Mouse (Mus musculus): Measurements from ENCODE around the gene Smarcd1. TPM values are rescaled to one million over a fixed set of nuclear protein-coding genes. Genes with fewer than 3 reads are reported as not detected.

Smarcd1 gene
- 100 to 1,000 TPM; 126 to 129 TPM for total RNA-seq (2021)

DNA sequence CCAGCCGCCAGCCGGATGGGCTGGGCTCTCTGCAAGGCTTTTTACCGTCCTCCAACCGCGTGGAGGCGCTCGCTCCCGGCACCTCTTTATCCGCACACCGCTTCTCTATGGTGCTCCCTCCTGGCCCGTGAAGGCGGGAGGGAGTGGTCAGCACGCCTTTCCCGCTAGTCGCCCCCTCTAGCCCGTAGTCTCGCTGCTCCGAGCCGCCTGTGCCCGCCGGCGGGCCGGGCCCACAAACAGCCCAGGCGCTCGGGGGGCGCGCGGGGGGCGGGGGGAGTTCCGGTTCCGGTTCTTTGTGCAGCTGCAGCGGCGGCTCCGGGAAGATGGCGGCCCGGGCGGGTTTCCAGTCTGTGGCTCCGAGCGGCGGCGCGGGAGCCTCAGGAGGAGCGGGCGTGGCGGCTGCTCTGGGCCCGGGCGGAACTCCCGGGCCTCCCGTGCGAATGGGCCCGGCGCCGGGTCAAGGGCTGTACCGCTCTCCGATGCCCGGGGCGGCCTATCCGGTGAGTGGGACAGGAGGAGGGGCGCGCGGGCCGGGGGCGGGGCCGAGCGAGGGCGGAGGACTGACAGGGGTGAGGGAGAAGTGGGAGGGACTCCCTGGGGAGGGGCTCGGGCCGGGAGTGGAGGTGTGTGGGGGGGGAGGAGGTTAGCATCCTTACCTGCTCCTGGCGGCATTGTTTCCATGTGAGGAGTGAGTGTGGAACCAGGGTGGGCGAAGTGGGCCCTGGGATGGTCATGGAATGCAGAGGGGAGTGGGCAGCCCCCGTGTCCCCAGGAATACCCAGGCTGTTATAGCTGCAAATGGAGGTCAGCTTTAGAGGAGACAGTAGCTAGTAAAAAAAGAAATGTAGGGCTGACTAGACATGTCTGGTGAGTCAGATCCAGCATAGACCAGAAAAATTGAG is at the start of gene Smarcd1:
TSS of gene Smarcd1 (plus strand) at position 131 of the 902 bp plus-strand sequence.
- peak; percentile 95 to 96 for DNase-seq (ENCODE audit: extremely low spot score in 1 of 2, low spot score in 2 of 2)
- intact Hi-C loops (cut with DNase I), result no loop called here

GRCm38 (mm10) chr15:99653291-99653690 is 48.6 kb upstream of the Smarcd1 start:
- no peak for DNase-seq (ENCODE audit: extremely low spot score in 1 of 2, low spot score in 2 of 2)
- intact Hi-C loops (cut with DNase I), result no loop called here

DNA sequence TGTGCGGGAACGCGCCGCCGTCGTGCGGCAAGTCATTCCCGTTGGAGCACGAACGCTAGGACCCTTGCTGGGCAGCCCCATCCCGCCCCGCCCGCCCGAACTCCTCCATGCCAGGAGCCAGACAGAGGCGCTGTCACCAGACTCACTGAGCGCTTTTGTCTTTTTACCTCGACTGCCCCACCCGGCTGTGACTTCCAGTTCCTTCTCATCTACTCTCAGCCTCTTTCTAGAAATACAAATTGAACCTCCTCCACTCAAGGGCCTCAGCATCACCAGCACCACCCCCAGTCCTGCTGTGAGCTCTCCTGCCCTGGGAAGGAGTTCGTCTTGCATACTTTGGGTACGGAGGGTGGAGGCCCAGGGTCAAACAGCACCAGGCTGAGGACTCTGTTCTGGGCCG is 48.1 kb upstream of the Smarcd1 start:
- intact Hi-C loops (cut with DNase I), result no loop called here
- DNase-seq (ENCODE audit: extremely low spot score in 1 of 2, low spot score in 2 of 2), result no peak

GRCm38 (mm10) chr15:99655956-99656355 is 46.0 kb upstream of the Smarcd1 start:
- intact Hi-C loops (cut with DNase I), result no loop called here
- no peak for DNase-seq (ENCODE audit: extremely low spot score in 1 of 2, low spot score in 2 of 2)

DNA sequence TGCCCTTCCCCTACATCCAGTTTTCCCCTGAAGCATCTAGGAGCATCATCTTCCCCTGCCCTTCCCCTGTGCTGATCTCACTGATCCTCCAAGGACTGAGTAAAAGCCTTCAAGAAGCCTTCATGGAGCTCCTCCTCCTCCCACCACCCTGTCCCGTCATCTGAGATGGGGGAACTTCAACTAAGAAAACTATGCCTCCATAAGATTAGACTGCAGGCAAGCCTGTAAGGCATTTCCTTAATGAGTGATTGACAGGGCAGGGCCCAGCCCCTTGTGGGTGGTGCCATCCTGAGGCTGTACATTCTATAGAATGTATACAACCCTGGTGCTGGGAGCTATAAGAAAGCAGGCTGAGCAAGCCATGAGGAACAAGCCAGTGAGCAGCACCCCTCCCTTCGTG is 43.5 kb upstream of the Smarcd1 start:
- intact Hi-C loops (cut with DNase I), result no loop called here

DNA sequence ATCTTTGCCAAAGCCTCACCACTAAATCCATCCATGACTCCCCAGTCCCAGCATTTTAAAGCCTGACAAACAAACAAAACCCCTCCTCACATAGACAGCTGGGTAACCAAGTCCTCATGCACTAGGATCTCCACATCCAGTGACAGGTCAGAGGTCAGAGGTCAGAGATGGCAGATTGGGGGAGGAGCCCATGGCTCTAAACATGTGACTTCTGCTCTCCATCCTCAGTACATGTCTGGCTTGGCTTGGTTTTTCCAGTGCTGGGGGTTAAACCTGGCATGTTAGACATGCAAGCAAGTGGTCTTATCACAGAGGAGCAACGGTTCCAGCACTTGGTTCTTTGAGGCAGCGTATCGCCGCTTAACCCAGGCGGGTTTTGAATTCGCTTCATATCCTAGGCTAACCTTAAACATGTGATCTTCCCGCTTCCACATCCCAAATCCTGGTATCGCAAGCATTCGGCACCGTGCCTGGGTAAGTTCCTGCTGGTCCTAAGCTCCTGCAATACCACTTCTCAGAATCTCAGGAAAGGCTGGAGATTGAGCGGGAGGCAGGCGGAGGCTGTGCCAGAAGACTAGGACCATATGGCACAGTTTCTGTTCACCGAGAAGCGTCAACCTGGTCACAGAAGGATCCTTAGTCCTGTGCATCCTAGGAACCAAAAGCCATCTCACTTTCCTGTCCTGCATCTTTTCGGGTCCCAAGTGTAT is 40.7 kb upstream of the Smarcd1 start:
- intact Hi-C loops (cut with DNase I), result no loop called here
- DNase-seq (ENCODE audit: extremely low spot score in 1 of 2, low spot score in 2 of 2), result no peak

More for the DNA sequence above, 43.5 kb upstream of the Smarcd1 start:
- no peak for DNase-seq (ENCODE audit: extremely low spot score in 1 of 2, low spot score in 2 of 2)

- intact Hi-C loops (cut with DNase I), result no loop called here
- no peak for DNase-seq (ENCODE audit: extremely low spot score in 1 of 2, low spot score in 2 of 2)
Measured at GRCm38 (mm10) chr15:99662371-99662770, 39.6 kb upstream of the Smarcd1 start.

DNA sequence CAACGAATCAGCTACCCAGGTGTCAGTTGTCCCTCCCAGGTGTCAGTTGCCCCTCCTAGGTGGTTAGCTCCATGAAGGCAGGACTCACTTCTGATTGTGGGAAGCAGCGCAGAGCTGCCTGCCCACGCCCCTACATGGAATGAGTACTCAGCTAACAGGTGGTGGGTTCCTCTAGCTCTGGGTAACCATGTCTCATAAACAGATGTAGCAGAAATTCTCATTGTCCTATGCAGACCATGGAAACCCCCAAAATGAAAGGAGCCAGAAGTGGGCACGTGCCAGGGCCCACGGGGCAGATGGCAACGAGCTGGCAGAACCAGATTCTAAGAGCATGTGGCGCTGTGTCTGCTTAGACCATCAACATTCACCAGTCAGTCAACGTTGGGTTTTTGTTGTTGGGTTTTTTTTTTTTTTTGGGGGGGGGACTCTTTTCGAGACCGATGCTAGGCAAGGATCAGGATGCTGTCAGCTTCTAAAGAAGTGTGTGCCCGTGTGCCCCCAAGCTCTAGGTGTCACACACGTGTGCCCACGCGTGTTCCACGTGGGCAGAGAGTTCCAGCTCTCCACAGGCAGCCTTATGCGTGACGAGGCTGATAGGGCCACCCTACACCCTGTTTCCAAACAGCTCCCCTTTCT is 37.8 kb upstream of the Smarcd1 start:
- peak in 1 of 2 experiments; percentile 47 for DNase-seq (ENCODE audit: extremely low spot score in 1 of 2, low spot score in 2 of 2)
- intact Hi-C loops (cut with DNase I), result no loop called here

DNA sequence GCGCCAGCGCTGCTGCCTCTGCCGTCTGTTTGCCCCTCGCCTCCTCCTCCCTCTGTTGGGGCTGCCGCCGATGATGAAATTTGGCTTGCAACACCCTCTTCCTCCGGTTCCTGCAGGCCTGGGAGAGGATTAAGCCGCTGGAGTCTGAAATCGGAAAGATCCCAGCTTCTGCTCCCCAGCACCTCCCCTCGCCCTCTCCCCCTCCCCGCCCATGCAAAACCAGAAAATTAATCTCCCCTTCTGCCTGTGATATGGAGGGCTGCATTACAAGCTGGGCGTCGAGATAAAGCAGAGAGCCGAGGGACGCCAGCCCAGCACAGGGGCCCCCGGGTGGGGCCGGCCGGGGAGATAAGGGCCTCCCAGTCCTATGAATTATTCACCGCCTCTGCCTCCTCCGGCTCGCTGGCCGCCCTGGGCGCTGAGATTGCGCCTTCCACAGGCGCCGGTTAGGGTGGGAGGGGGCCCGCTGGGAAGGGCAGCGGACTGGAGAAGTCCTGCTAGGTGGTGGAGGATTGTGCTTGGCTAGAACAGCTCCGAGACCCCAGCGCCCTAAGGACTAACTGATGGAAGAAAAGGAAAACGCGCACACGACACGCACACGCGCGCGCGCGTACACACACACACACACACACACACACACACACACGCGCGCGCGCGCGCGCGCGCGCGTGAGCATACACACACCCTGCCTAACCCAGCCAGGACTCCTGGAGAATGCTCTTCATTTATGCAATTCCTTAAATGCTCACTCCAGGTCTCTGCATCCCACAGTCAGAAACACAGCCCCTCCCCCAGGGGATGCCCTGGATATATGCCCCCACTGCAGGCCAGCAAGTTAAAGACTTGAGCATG is 37.1 kb upstream of the Smarcd1 start:
- peak in 1 of 2 experiments; percentile 77 for DNase-seq (ENCODE audit: extremely low spot score in 1 of 2, low spot score in 2 of 2)
- intact Hi-C loops (cut with DNase I), result no loop called here

DNA sequence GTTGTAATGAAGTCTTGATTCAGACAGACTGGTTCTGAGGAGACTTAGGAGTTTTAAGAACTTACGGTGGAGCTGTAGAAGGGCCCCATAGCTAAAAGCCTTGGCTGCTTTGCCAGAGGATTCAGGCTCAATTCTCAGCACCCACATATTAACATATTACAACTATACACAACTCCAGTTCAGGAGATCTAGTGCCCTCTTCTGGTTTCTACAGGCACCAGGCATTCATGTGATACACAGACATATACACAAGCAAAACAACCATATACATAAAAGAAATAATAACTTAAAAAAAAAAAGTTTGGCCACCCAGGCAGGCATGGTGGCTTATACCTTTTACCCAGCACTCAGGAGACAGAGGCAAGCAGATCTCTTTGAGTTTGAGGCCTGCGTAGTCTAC is 34.4 kb upstream of the Smarcd1 start:
- intact Hi-C loops (cut with DNase I), result no loop called here
- no peak for DNase-seq (ENCODE audit: extremely low spot score in 1 of 2, low spot score in 2 of 2)

DNA sequence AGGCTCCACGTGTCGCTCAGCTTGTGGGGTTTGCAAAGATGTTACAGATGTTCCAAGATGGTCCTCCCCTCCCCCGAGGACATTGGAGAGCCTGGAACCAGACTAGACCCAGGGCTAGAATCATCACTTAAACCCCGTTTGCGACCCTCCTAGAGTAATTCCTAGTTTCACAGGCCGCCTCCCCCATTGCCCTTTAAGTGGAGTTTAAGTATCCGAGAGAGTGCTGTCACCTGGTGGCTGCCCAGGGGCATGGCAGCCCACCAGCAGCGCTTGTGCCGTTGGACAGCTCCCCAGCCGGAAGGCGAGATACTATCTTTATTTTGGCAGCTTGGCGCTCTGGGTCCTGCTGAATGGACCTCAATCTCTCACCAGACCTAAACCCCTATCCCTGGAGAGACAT is 33.0 kb upstream of the Smarcd1 start:
- intact Hi-C loops (cut with DNase I), result loop anchor here (1.0 kb wide), 1 partner anchor 73 kb away; no protein-coding TSS in a partner anchor
- DNase-seq (ENCODE audit: extremely low spot score in 1 of 2, low spot score in 2 of 2), result peak; percentile 73 to 86

DNA sequence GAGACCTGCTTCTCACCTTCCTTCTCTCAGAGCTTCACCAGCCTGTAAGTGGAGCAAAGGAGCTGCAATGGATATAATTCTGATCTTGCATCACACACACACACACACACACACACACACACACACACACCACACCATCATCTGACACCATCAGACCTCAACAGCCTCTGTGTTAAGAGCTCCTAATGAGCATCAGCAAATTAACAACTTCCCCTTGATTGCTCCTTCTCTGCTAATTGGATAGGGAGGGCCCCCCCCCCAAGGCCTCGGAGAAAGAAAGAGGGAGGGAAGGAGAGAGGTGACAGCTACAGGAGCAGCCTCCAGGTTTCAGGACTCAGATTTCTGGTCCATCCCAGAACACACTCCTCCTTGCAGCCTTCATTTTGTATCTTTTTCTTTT is 32.5 kb upstream of the Smarcd1 start:
- intact Hi-C loops (cut with DNase I), result loop anchor here (1.0 kb wide), 1 partner anchor 73 kb away; no protein-coding TSS in a partner anchor

GRCm38 (mm10) chr15:99670154-99670821 is 31.6 kb upstream of the Smarcd1 start, which contains the start of gene Asic1:
TSS of gene Asic1 (plus strand) at chr15:99670368.
- peak in 1 of 2 experiments; percentile 80 for DNase-seq (ENCODE audit: extremely low spot score in 1 of 2, low spot score in 2 of 2)
- intact Hi-C loops (cut with DNase I), result loop anchor here (5.0 kb wide), 1 partner anchor 173 kb away; no protein-coding TSS in a partner anchor

More for the DNA sequence above, 32.5 kb upstream of the Smarcd1 start:
- no peak for DNase-seq (ENCODE audit: extremely low spot score in 1 of 2, low spot score in 2 of 2)

GRCm38 (mm10) chr15:99670964-99671670 is 30.8 kb upstream of the Smarcd1 start:
- intact Hi-C loops (cut with DNase I), result loop anchor here (5.0 kb wide), 1 partner anchor 174 kb away; no protein-coding TSS in a partner anchor
- peak in 1 of 2 experiments; percentile 64 for DNase-seq (ENCODE audit: extremely low spot score in 1 of 2, low spot score in 2 of 2)

DNA sequence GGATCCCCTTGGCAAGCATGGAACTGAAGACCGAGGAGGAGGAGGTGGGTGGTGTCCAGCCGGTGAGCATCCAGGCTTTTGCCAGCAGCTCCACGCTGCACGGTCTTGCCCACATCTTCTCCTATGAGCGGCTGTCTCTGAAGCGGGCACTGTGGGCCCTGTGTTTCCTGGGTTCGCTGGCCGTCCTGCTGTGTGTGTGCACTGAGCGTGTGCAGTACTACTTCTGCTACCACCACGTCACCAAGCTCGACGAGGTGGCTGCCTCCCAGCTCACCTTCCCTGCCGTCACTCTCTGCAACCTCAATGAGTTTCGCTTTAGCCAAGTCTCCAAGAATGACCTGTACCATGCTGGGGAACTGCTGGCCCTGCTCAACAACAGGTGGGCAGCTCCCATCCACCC is 30.1 kb upstream of the Smarcd1 start:
- intact Hi-C loops (cut with DNase I), result loop anchor here (5.0 kb wide), 1 partner anchor 174 kb away; no protein-coding TSS in a partner anchor
- no peak for DNase-seq (ENCODE audit: extremely low spot score in 1 of 2, low spot score in 2 of 2)

DNA sequence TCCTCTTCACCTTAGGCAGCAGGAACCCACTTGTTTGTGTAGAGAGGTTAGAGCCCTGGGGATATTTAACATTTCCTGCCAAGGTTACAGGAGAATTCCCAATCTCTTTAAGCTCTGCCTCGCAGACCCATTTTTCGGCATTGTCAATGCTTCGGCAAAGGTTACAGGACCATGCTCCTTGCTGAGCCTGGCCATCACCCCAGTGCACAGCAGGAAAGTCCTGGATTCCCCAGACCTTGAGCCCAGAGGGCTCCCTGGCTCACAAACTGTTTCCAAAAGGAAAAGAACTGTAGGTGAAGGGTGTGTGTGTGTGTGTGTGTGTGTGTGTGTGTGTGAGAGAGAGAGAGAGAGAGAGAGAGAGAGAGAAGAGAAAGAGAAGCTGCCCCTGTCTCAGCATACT is 27.1 kb upstream of the Smarcd1 start:
- no peak for DNase-seq (ENCODE audit: extremely low spot score in 1 of 2, low spot score in 2 of 2)
- intact Hi-C loops (cut with DNase I), result loop anchor here (5.0 kb wide), 1 partner anchor 178 kb away; no protein-coding TSS in a partner anchor

DNA sequence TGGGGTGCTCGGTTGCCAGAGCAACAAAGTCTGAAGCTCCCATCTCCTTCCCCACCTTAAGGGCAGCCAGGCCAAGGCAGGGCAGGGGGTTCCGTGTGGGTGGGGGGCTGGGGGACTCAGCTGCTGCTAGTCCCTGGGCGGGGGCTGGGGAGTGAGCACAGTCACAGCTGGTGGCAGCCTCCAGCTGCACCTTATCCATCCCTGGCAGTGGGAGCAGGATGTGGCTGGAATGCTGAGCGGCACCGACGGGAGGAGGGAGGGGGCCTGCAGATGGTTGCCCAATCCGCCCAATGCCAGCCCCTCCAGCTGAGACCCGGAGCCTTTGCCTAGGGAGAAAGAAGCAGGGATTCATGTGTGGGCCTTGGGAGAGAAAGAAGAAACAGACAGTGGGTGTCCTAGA is 24.8 kb upstream of the Smarcd1 start:
- peak in 1 of 2 experiments; percentile 68 for DNase-seq (ENCODE audit: extremely low spot score in 1 of 2, low spot score in 2 of 2)
- intact Hi-C loops (cut with DNase I), result no loop called here
